Mouse (Mus musculus) stomach, embryonic 16.5 days (tissue): ENCODE data around the gene Asap3. TPM values are rescaled to one million over a fixed set of nuclear protein-coding genes. Genes with fewer than 3 reads are reported as not detected.

ENCODE experiments used
- ATAC-seq: fragments of 200-750 bp; cut with Nextera tagmentation; 2 replicates; pipeline ENCODE4 v1.8.0; 2017; ENCODE audit warnings: moderate number of reproducible peaks, moderate TSS enrichment; ENCODE audit not compliant: insufficient read depth, low FRiP score
- H3K27ac ChIP-seq: fragments of 300-500 bp; sonication (generic); 2 replicates; pipeline ENCODE4 v1.5.1; 2014; ENCODE audit warnings: low read length
- H3K27me3 ChIP-seq: fragments of 300-500 bp; sonication (generic); 2 replicates; pipeline ENCODE4 v1.6.1; 2014; ENCODE audit warnings: low read length, control low read depth, mixed read lengths; ENCODE audit not compliant: control insufficient read depth, insufficient read depth
- H3K36me3 ChIP-seq: fragments of 300-500 bp; sonication (generic); 2 replicates; pipeline ENCODE4 v1.6.1; 2014; ENCODE audit warnings: low read length; ENCODE audit not compliant: control insufficient read depth, insufficient read depth
- H3K4me1 ChIP-seq: fragments of 300-500 bp; sonication (generic); 2 replicates; pipeline ENCODE4 v1.6.1; 2014; ENCODE audit warnings: low read length, control low read depth, mixed read lengths; ENCODE audit not compliant: control insufficient read depth, insufficient read depth
- H3K4me2 ChIP-seq: fragments of 300-500 bp; sonication (generic); 2 replicates; pipeline ENCODE4 v1.6.1; 2014; ENCODE audit warnings: low read depth, low read length, mixed read lengths
- H3K4me3 ChIP-seq: fragments of 300-500 bp; sonication (generic); replicated peaks from 2 replicates; pipeline ENCODE4 v1.5.1; 2014; ENCODE audit warnings: mild to moderate bottlenecking, low read length
- H3K9ac ChIP-seq: fragments of 300-500 bp; sonication (generic); 2 replicates; pipeline ENCODE4 v1.6.1; 2014; ENCODE audit warnings: low read length
- H3K9me3 ChIP-seq: fragments of 300-500 bp; sonication (generic); replicated peaks from 2 replicates; pipeline ENCODE4 v1.6.1; 2016; ENCODE audit warnings: low read length, control low read depth; ENCODE audit not compliant: control insufficient read depth
- WGBS: fragments of 180-500 bp; shearing (Covaris S2); extraction: QIAGEN DNeasy Blood & Tissue Kit; methylation state at CpG from one replicate; pipeline ENCODE4 v1.1.7; 2014; 5-methylcytosine and 5-hydroxymethylcytosine counted together
- polyA plus RNA-seq: library from polyadenylated mRNA; unstranded; fragments of >200 nt; fragmentation: Nextera tagmentation; extraction: Ambion mirVana; gene quantifications from 2 replicates; pipeline ENCODE4 v1.2.1, GENCODE M21; 2015

Gene Asap3
- 7.0 and 7.1 TPM in 2 replicates for polyA plus RNA-seq

- Histone ChIP-seq H3K4me3 (peak within 1 kb of the TSS; percentile 70), H3K36me3 (no peaks in the 10 kb centered on the region), H3K9me3 (no peaks in the 10 kb centered on the region), H3K4me1 (peaks cover 16% of the 10 kb centered on the region; the same call in 1 of the 2 replicates), H3K9ac (peak within 1 kb of the TSS; percentile 78), H3K27ac (peak within 1 kb of the TSS; percentile 77), H3K27me3 (no peaks in the 10 kb centered on the region), H3K4me2 (peak within 1 kb of the TSS; percentile 96)
- under 1% methylated on average over 47 of the region's 54 CpGs for WGBS
- peak; percentile 93 for ATAC-seq
Measured at GRCm38 (mm10) chr4:136206033-136206893, at the start of gene Asap3. Gene Asap3 (plus strand): TSS chr4:136206365.

DNA sequence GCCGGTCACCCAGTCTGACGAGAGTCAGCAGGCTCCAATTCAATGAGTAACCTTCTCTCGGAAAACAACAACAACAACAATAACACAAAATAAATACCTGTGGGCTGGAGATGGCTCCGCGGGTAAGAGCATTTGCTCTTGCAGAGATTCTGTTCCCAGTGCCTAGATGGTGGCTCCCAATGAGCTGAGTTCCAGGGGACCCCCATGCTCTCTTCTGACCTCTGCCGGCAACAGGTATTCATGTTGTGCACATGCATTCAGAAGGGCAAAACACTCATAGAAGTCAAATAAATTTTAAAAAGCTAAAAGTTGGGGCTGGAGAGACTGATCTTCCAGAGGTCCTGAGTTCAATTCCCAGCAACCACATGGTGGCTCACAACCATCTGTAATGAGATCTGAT lies 47.7 kb upstream of the Asap3 start:
- Histone ChIP-seq H3K9me3 (no peaks in the 10 kb centered on the region), H3K4me3 (no peak overlapping the region), H3K27me3 (no peaks in the 10 kb centered on the region), H3K4me2 (no peak overlapping the region), H3K27ac (no peak overlapping the region), H3K36me3 (no peaks in the 10 kb centered on the region), H3K9ac (no peak overlapping the region), H3K4me1 (0 out of 2 replicates have a peak, but pooled peaks cover 6% of the 10 kb centered on the region)
- WGBS: 82% methylated on average over 6 of the region's 6 CpGs
- ATAC-seq: no peak

- ATAC-seq: peak; percentile 39; the same call in 1 of the 2 replicates
- Histone ChIP-seq H3K4me2 (peak overlapping the region; percentile 14; the same call in 1 of the 2 replicates), H3K9me3 (no peaks in the 10 kb centered on the region), H3K27ac (no peak overlapping the region), H3K4me1 (0 out of 2 replicates have a peak, but pooled peaks cover 6% of the 10 kb centered on the region), H3K27me3 (no peaks in the 10 kb centered on the region), H3K36me3 (no peaks in the 10 kb centered on the region), H3K9ac (peak overlapping the region; percentile 36; the same call in 1 of the 2 replicates), H3K4me3 (no peak overlapping the region)
- 12% methylated on average over 5 of the region's 5 CpGs for WGBS
Measured at GRCm38 (mm10) chr4:136159802-136160397, 46.3 kb upstream of the Asap3 start.

GRCm38 (mm10) chr4:136163448-136163847 lies 42.7 kb upstream of the Asap3 start:
- H3K27me3 ChIP-seq: no peaks in the 10 kb centered on the region
- whole genome bisulfite sequencing: 2% methylated on average over 11 of the region's 11 CpGs
- peak overlapping the region; percentile 16; the same call in 1 of the 2 replicates for H3K4me2 ChIP-seq
- H3K4me3 ChIP-seq: no peak overlapping the region
- H3K4me1 ChIP-seq: 0 out of 2 replicates have a peak, but pooled peaks cover 6% of the 10 kb centered on the region
- H3K9me3 ChIP-seq: no peaks in the 10 kb centered on the region
- no peak overlapping the region for H3K9ac ChIP-seq
- H3K36me3 ChIP-seq: no peaks in the 10 kb centered on the region
- no peak overlapping the region for H3K27ac ChIP-seq
- peak; percentile 77; the same call in 1 of the 2 replicates for ATAC-seq

DNA sequence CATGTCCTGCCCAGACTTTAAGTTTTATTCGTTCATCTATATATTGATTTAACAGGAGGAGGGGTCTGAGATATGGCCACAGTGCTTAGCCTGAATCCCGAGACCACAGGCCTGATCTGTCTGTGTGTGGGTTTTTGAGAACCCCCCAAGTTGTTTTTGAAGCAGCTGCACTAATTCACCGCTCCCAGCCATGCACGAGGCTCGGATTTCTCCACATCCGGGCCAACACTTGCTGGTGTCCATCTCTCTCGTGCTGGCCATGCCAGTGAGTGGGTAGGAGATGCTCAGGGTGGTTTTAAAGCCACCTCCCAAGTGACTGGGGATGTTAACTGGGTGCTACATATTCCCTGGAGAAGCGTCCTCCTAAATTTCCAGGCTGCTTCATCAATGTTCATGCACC lies 41.2 kb upstream of the Asap3 start:
- Histone ChIP-seq H3K4me1 (0 out of 2 replicates have a peak, but pooled peaks cover under 1% of the 10 kb centered on the region), H3K9me3 (no peaks in the 10 kb centered on the region), H3K4me2 (no peak overlapping the region), H3K27ac (no peak overlapping the region), H3K36me3 (no peaks in the 10 kb centered on the region), H3K4me3 (no peak overlapping the region), H3K9ac (no peak overlapping the region), H3K27me3 (no peaks in the 10 kb centered on the region)
- 72% methylated on average over 8 of the region's 8 CpGs for WGBS
- ATAC-seq: no peak

DNA sequence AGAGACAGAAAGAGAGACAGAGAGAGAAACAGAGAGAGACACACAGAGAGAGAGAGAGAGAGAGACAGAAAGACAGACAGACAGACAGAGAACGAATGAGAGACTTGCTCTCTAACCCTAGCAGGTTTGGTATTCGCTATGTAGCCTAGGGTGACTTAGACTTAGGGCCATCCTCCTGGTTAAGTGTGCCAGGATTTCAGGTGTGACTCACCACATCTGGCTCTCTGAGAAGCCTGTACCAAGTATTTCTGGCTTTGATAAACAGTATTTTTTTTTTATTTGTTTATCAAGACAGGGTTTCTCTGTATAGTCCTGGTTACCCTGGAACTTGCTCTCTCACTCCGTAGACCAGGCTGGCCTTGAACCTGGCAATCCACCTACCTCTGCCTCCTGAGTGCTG lies 38.5 kb upstream of the Asap3 start:
- no peak for ATAC-seq
- H3K36me3 ChIP-seq: no peaks in the 10 kb centered on the region
- no peak overlapping the region for H3K27ac ChIP-seq
- H3K9me3 ChIP-seq: no peaks in the 10 kb centered on the region
- no peak overlapping the region for H3K4me2 ChIP-seq
- no peak overlapping the region for H3K9ac ChIP-seq
- peaks cover 5% of the 10 kb centered on the region for H3K4me1 ChIP-seq
- H3K4me3 ChIP-seq: no peak overlapping the region
- WGBS: 72% methylated on average over 3 of the region's 3 CpGs
- no peaks in the 10 kb centered on the region for H3K27me3 ChIP-seq

GRCm38 (mm10) chr4:136170401-136170800 lies 35.8 kb upstream of the Asap3 start:
- H3K4me3 ChIP-seq: no peak overlapping the region
- H3K4me1 ChIP-seq: peaks cover 28% of the 10 kb centered on the region
- WGBS: 81% methylated on average over 4 of the region's 4 CpGs
- ATAC-seq: no peak
- no peaks in the 10 kb centered on the region for H3K9me3 ChIP-seq
- H3K27me3 ChIP-seq: no peaks in the 10 kb centered on the region
- H3K36me3 ChIP-seq: no peaks in the 10 kb centered on the region
- no peak overlapping the region for H3K4me2 ChIP-seq
- H3K27ac ChIP-seq: no peak overlapping the region
- H3K9ac ChIP-seq: no peak overlapping the region

DNA sequence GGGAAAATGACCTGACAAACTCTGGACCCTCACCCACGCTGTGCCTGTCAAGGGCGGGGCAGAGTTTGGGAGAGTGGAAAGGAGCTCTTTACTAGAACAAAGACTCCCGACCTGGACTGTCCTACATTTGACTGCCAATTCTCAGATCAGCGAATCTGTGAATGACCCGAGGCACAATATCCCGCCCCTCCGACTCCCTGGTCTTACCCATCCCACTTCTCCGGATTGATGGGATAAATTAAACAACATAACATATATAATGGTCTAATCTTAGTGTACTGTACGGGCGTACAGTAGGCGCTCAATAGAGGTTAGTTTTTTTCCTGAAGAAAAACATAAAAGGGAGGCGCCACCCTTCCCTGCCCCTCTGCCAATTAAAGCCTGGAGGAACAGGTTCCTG lies 34.7 kb upstream of the Asap3 start:
- Histone ChIP-seq H3K4me2 (peak overlapping the region; percentile 99), H3K36me3 (no peaks in the 10 kb centered on the region), H3K27ac (0 out of 2 replicates have a peak overlapping the region, but pooled peaks have one; percentile 36), H3K4me1 (peaks cover 31% of the 10 kb centered on the region), H3K4me3 (peak overlapping the region; percentile 62), H3K9ac (peak overlapping the region; percentile 78), H3K27me3 (no peaks in the 10 kb centered on the region), H3K9me3 (no peaks in the 10 kb centered on the region)
- 29% methylated on average over 12 of the region's 12 CpGs for WGBS
- no peak for ATAC-seq

- H3K4me3 ChIP-seq: peak within 1 kb of the TSS; percentile 62
- under 1% methylated on average over 35 of the region's 35 CpGs for WGBS
- H3K4me1 ChIP-seq: peaks cover 37% of the 10 kb centered on the region
- H3K27me3 ChIP-seq: no peaks in the 10 kb centered on the region
- no peaks in the 10 kb centered on the region for H3K9me3 ChIP-seq
- no peaks in the 10 kb centered on the region for H3K36me3 ChIP-seq
- peak within 1 kb of the TSS; percentile 99 for H3K4me2 ChIP-seq
- peak within 1 kb of the TSS; percentile 75 for H3K27ac ChIP-seq
- peak; percentile 52; the same call in 1 of the 2 replicates for ATAC-seq
- H3K9ac ChIP-seq: peak within 1 kb of the TSS; percentile 78
Measured at GRCm38 (mm10) chr4:136172011-136172541, 34.1 kb upstream of the Asap3 start, which contains the start of gene E2f2. Gene E2f2 (plus strand): TSS chr4:136172394.
